Mouse (Mus musculus) liver, embryonic 18 days (tissue): ENCODE measurements around the gene Mreg. TPM values are rescaled to one million over a fixed set of nuclear protein-coding genes. Genes with fewer than 3 reads are reported as not detected.

Experiments
- polyA plus RNA-seq: library from polyadenylated mRNA; depleted of rRNA; stranded (reverse); fragments of >200 nt; gene quantifications from 2 replicates; pipeline ENCODE4 v1.2.3, GENCODE M21; 2012; rRNA removed

The Mreg gene
- 3.8 TPM in 2 replicates for polyA plus RNA-seq

GRCm38 (mm10) chr1:72211701-72212699, at the start of gene Mreg:
TSS of gene Mreg (minus strand) at chr1:72212307.

Other genes starting within 250 kb of the Mreg start
- 64.7 and 78.1 TPM in 2 replicates for gene Pecr, start 72.0 kb upstream of the Mreg start, polyA plus RNA-seq
- 0.24 and 0.35 TPM in 2 replicates for gene Tmem169, start 72.1 kb upstream of the Mreg start, polyA plus RNA-seq
- 7.5 and 7.8 TPM in 2 replicates for gene Xrcc5, start 95.1 kb upstream of the Mreg start, polyA plus RNA-seq